Mouse (Mus musculus): ENCODE data around the gene Pola2.

- TF ChIP-seq EP300 (IDR thresholded peaks at IDR 0.05): no peak
- no peak for TF ChIP-seq CTCF (IDR thresholded peaks at IDR 0.05)
Measured at GRCm38 (mm10) chr19:5965910-5966309, 1.9 kb upstream of the Pola2 start.

Measured in lung, postnatal 0 days (tissue).